Mouse (Mus musculus) cerebellum, adult 9-10 months (tissue): ENCODE results near the gene Tas2r105.

Experiments used
- DNase-seq: peaks from one replicate; pipeline ENCODE4 v3.0.0; 2022

Gene Tas2r105

DNA sequence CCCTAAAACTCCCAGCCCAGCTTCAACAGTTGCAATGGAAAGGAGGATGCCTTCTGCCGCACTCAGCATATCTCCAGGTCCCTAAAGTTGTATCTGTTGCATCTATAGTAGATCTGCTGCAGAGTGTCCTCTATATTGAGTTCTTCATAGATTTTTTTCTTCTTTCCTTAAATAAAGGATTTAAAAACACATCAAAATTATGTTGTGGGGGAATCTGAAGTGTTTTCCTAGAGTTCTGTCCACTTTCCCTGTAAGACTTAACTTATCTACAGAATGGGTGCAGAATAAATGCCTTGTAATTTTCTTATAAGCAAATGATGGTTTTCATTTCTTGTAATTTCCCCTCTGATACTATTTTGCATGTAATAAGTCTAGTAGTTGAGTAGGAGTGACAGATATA lies at the start of gene Tas2r105:
Tas2r105 (minus strand) TSS at position 101 of the 400 bp plus-strand sequence.
- DNase-seq, result no peak

GRCm38 (mm10) chr6:131712803-131713202 lies 25.5 kb upstream of the Tas2r105 start:
- no peak for DNase-seq

DNA sequence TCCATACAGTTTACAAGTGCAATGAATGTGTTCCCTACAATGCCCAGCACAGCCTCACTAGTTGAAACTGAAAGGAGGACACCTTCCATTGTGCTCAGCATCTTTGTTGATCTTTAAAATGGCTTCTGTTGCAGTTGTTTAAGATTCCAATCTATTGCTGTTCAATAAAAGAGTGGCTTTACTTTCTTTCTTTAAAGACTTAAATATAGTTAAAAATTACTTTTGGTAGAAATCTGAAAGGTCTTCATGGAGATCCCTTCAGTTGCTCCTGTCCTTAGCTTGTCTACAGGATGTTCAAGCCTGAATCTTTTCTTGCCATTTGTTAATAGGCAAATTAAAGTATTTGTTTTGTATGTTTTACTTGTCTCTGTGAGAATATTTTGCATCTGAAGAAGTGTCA lies 2.7 kb upstream of the Tas2r105 start, which contains the start of gene Tas2r114:
Tas2r114 (minus strand) TSS at position 101 of the 400 bp plus-strand sequence.
- no peak for DNase-seq

DNA sequence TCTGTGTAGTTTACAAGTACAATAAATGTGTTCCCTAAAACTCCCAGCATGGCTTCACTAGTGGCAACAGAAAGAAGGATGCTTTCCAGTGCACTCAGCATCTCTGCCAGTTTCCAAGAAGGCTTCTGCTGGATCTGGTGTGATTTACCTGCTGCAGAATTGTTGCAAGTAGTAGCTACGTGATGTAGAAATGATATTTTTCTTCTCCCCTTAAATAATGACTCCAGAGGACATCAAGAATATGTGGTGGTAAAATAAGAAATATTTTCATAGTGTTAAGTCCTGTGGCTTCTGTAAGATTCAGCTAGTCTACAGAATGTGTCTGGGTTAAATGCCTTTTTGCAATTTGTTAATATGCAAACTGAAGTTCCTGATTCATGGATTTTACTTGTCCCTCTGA lies 1.7 kb downstream of the Tas2r105 start, which contains the start of gene Tas2r104:
Tas2r104 (minus strand) TSS at position 101 of the 400 bp plus-strand sequence.
- no peak for DNase-seq

GRCm38 (mm10) chr6:131678786-131679185 lies 8.5 kb downstream of the Tas2r105 start, which contains the start of gene Tas2r106:
TSS of gene Tas2r106 (minus strand) at chr6:131678886.
- no peak for DNase-seq

DNA sequence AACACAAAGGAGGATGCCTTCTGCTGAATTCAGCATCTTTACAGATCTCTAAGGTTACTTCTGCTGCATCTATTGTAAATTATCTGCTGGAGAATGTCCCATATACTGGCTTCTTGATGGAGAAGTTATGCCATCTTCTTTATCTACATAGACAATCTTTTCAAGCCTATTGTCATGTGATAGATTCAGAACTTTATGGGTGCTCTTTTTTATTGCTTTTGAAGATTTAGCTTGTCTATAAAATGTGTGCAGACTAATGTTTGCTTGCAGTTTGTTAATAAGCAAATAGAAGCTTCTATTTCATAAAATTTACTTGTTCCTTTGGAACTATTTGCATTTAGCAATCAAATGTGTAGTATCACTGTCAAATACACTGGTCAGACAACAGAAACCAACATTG lies 27.2 kb downstream of the Tas2r105 start, which contains the start of gene Tas2r107:
Tas2r107 (minus strand) TSS at position 101 of the 400 bp plus-strand sequence.
- DNase-seq, result no peak
